Mouse (Mus musculus) ES-Bruce4 (cell line): ENCODE measurements around the gene Aacs.

ENCODE experiments used
- CTCF ChIP-seq: IDR thresholded peaks from one replicate; pipeline ENCODE4 v1.8.1; 2011; ENCODE audit warnings: low read depth, low read length
- POLR2A ChIP-seq: IDR thresholded peaks from one replicate; pipeline ENCODE4 v1.8.1; 2011; ENCODE audit warnings: low read length; ENCODE audit not compliant: insufficient read depth

- TF ChIP-seq CTCF (peak; percentile 55), POLR2A (no peak)
These were observed 13.7 kb upstream of the Aacs start for GRCm38 (mm10) chr5:125461868-125462445.
